Mouse (Mus musculus) kidney, embryonic 15.5 days (tissue): ENCODE measurements around the gene Tnfrsf4. TPM values are rescaled to one million over a fixed set of nuclear protein-coding genes. Genes with fewer than 3 reads are reported as not detected.

Experiments
- ATAC-seq: fragments of 200-750 bp; cut with Nextera tagmentation; replicated peaks from 2 replicates; pipeline ENCODE4 v1.8.0; 2017; ENCODE audit warnings: moderate TSS enrichment; ENCODE audit not compliant: low FRiP score
- H3K27ac ChIP-seq: fragments of 300-500 bp; sonication (generic); 2 replicates; pipeline ENCODE4 v1.5.1; 2015; ENCODE audit warnings: mild to moderate bottlenecking, inconsistent platforms
- H3K27me3 ChIP-seq: fragments of 300-500 bp; sonication (generic); 2 replicates; pipeline ENCODE4 v1.6.1; 2015; ENCODE audit warnings: inconsistent platforms
- H3K36me3 ChIP-seq: fragments of 300-500 bp; sonication (generic); 2 replicates; pipeline ENCODE4 v1.6.1; 2015; ENCODE audit warnings: inconsistent platforms
- H3K4me1 ChIP-seq: fragments of 300-500 bp; sonication (generic); 2 replicates; pipeline ENCODE4 v1.6.1; 2015; ENCODE audit warnings: inconsistent platforms
- H3K4me2 ChIP-seq: fragments of 300-500 bp; sonication (generic); 2 replicates; pipeline ENCODE4 v1.6.1; 2015; ENCODE audit warnings: moderate library complexity, mild to moderate bottlenecking, inconsistent platforms
- H3K4me3 ChIP-seq: fragments of 300-500 bp; sonication (generic); replicated peaks from 2 replicates; pipeline ENCODE4 v1.5.1; 2015; ENCODE audit warnings: mild to moderate bottlenecking, inconsistent platforms
- H3K9ac ChIP-seq: fragments of 300-500 bp; sonication (generic); 2 replicates; pipeline ENCODE4 v1.6.1; 2015; ENCODE audit warnings: mild to moderate bottlenecking, inconsistent platforms
- H3K9me3 ChIP-seq: fragments of 300-500 bp; sonication (generic); replicated peaks from 2 replicates; pipeline ENCODE4 v1.6.1; 2016; ENCODE audit warnings: inconsistent platforms
- WGBS: fragments of 180-500 bp; shearing (Covaris S2); methylation state at CpG from one replicate; pipeline ENCODE4 v1.1.7; 2015; ENCODE audit warnings: mixed read lengths; 5-methylcytosine and 5-hydroxymethylcytosine counted together
- polyA plus RNA-seq: library from polyadenylated mRNA; unstranded; fragments of >200 nt; fragmentation: Nextera tagmentation; extraction: Ambion mirVana; gene quantifications from 2 replicates; pipeline ENCODE4 v1.2.1, GENCODE M21; 2015

The Tnfrsf4 gene
- polyA plus RNA-seq, 1 experiment from 2014 or later, result 0.78 TPM

GRCm38 (mm10) chr4:155992906-155993547 is 20.6 kb upstream of the Tnfrsf4 start:
- H3K27ac ChIP-seq, result peak overlapping the region; percentile 95
- H3K27me3 ChIP-seq, result no peaks in the 10 kb centered on the region
- H3K36me3 ChIP-seq, result peaks cover 34% of the 10 kb centered on the region
- under 1% methylated on average over 70 of the region's 70 CpGs for whole genome bisulfite sequencing
- ATAC-seq, result peak; percentile 88
- no peaks in the 10 kb centered on the region for H3K9me3 ChIP-seq
- H3K4me1 ChIP-seq, result peaks cover 28% of the 10 kb centered on the region
- H3K4me3 ChIP-seq, result peak overlapping the region; percentile 68
- H3K9ac ChIP-seq, result peak overlapping the region; percentile 72
- H3K4me2 ChIP-seq, result peak overlapping the region; percentile 72

GRCm38 (mm10) chr4:155993606-155994005 is 20.0 kb upstream of the Tnfrsf4 start:
- Histone ChIP-seq H3K4me1 (peaks cover 28% of the 10 kb centered on the region), H3K4me3 (peak overlapping the region; percentile 68), H3K36me3 (peaks cover 39% of the 10 kb centered on the region), H3K9me3 (no peaks in the 10 kb centered on the region), H3K9ac (peak overlapping the region; percentile 72), H3K27ac (peak overlapping the region; percentile 95), H3K4me2 (peak overlapping the region; percentile 72), H3K27me3 (no peaks in the 10 kb centered on the region)
- 6% methylated on average over 15 of the region's 15 CpGs for WGBS
- ATAC-seq, result no peak

GRCm38 (mm10) chr4:156004109-156004508 is 9.5 kb upstream of the Tnfrsf4 start:
- H3K27me3 ChIP-seq, result no peaks in the 10 kb centered on the region
- H3K4me2 ChIP-seq, result no peak overlapping the region
- no peak for ATAC-seq
- no peak overlapping the region for H3K4me3 ChIP-seq
- no peak overlapping the region for H3K27ac ChIP-seq
- 95% methylated on average over 3 of the region's 3 CpGs for WGBS
- H3K4me1 ChIP-seq, result no peaks in the 10 kb centered on the region
- no peaks in the 10 kb centered on the region for H3K9me3 ChIP-seq
- no peak overlapping the region for H3K9ac ChIP-seq
- H3K36me3 ChIP-seq, result peaks cover 94% of the 10 kb centered on the region

- no peaks in the 10 kb centered on the region for H3K4me1 ChIP-seq
- ATAC-seq, result no peak
- no peak overlapping the region for H3K4me2 ChIP-seq
- no peaks in the 10 kb centered on the region for H3K27me3 ChIP-seq
- peaks cover 95% of the 10 kb centered on the region for H3K36me3 ChIP-seq
- no peaks in the 10 kb centered on the region for H3K9me3 ChIP-seq
- no peak overlapping the region for H3K4me3 ChIP-seq
- H3K27ac ChIP-seq, result no peak overlapping the region
- H3K9ac ChIP-seq, result no peak overlapping the region
- 95% methylated on average over 4 of the region's 4 CpGs for WGBS
Measured at GRCm38 (mm10) chr4:156008369-156008768, 5.3 kb upstream of the Tnfrsf4 start.

GRCm38 (mm10) chr4:156014436-156014835 is 793 bp downstream of the Tnfrsf4 start:
- Histone ChIP-seq H3K4me2 (no peak overlapping the region), H3K27me3 (no peaks in the 10 kb centered on the region), H3K4me3 (no peak overlapping the region), H3K9me3 (no peaks in the 10 kb centered on the region), H3K4me1 (no peaks in the 10 kb centered on the region), H3K9ac (no peak overlapping the region), H3K36me3 (peaks cover 50% of the 10 kb centered on the region), H3K27ac (no peak overlapping the region)
- ATAC-seq, result no peak
- 96% methylated on average over 2 of the region's 2 CpGs for WGBS

- H3K9ac ChIP-seq, result no peak overlapping the region
- H3K36me3 ChIP-seq, result peaks cover 20% of the 10 kb centered on the region
- H3K4me3 ChIP-seq, result no peak overlapping the region
- WGBS, result 86% methylated on average over 12 of the region's 12 CpGs
- H3K9me3 ChIP-seq, result no peaks in the 10 kb centered on the region
- no peak overlapping the region for H3K4me2 ChIP-seq
- no peak for ATAC-seq
- no peak overlapping the region for H3K27ac ChIP-seq
- H3K27me3 ChIP-seq, result no peaks in the 10 kb centered on the region
- H3K4me1 ChIP-seq, result no peaks in the 10 kb centered on the region
Measured at GRCm38 (mm10) chr4:156019771-156020170, 6.1 kb downstream of the Tnfrsf4 start.

GRCm38 (mm10) chr4:156021381-156021780 is 7.7 kb downstream of the Tnfrsf4 start:
- Histone ChIP-seq H3K27me3 (no peaks in the 10 kb centered on the region), H3K9ac (no peak overlapping the region), H3K4me2 (no peak overlapping the region), H3K9me3 (no peaks in the 10 kb centered on the region), H3K4me1 (peaks cover 7% of the 10 kb centered on the region), H3K27ac (no peak overlapping the region), H3K36me3 (peaks cover 11% of the 10 kb centered on the region), H3K4me3 (no peak overlapping the region)
- ATAC-seq, result no peak
- WGBS, result 74% methylated on average over 3 of the region's 3 CpGs

GRCm38 (mm10) chr4:156021942-156022419 is 8.3 kb downstream of the Tnfrsf4 start:
- 75% methylated on average over 9 of the region's 9 CpGs for WGBS
- Histone ChIP-seq H3K4me2 (no peak overlapping the region), H3K9ac (no peak overlapping the region), H3K36me3 (peaks cover 12% of the 10 kb centered on the region), H3K27me3 (no peaks in the 10 kb centered on the region), H3K4me3 (no peak overlapping the region), H3K27ac (no peak overlapping the region), H3K9me3 (no peaks in the 10 kb centered on the region), H3K4me1 (peaks cover 8% of the 10 kb centered on the region)
- no peak for ATAC-seq

- ATAC-seq, result no peak
- H3K36me3 ChIP-seq, result peaks cover 26% of the 10 kb centered on the region
- H3K9ac ChIP-seq, result no peak overlapping the region
- no peak overlapping the region for H3K4me2 ChIP-seq
- no peaks in the 10 kb centered on the region for H3K27me3 ChIP-seq
- no peak overlapping the region for H3K4me3 ChIP-seq
- WGBS, result 81% methylated on average over 9 of the region's 9 CpGs
- H3K9me3 ChIP-seq, result no peaks in the 10 kb centered on the region
- H3K27ac ChIP-seq, result no peak overlapping the region
- H3K4me1 ChIP-seq, result peaks cover 8% of the 10 kb centered on the region
Measured at GRCm38 (mm10) chr4:156023520-156023919, 9.9 kb downstream of the Tnfrsf4 start.

GRCm38 (mm10) chr4:156024184-156024583 is 10.5 kb downstream of the Tnfrsf4 start:
- Histone ChIP-seq H3K4me2 (no peak overlapping the region), H3K4me1 (peaks cover 8% of the 10 kb centered on the region), H3K27ac (no peak overlapping the region), H3K36me3 (peaks cover 30% of the 10 kb centered on the region), H3K9ac (no peak overlapping the region), H3K4me3 (no peak overlapping the region), H3K27me3 (no peaks in the 10 kb centered on the region), H3K9me3 (no peaks in the 10 kb centered on the region)
- ATAC-seq, result no peak
- WGBS, result 93% methylated on average over 7 of the region's 7 CpGs

GRCm38 (mm10) chr4:156026013-156026412 is 12.4 kb downstream of the Tnfrsf4 start, which contains the start of gene Tnfrsf18:
Gene Tnfrsf18, plus strand, starts transcription at chr4:156026164.
- Histone ChIP-seq H3K4me1 (peaks cover 19% of the 10 kb centered on the region), H3K4me3 (no peak within 1 kb of the TSS), H3K27me3 (no peaks in the 10 kb centered on the region), H3K4me2 (no peak within 1 kb of the TSS), H3K36me3 (peaks cover 29% of the 10 kb centered on the region), H3K9me3 (no peaks in the 10 kb centered on the region), H3K9ac (no peak within 1 kb of the TSS), H3K27ac (0 out of 2 replicates have a peak within 1 kb of the TSS, but pooled peaks have one; percentile 22)
- 41% methylated on average over 4 of the region's 4 CpGs for WGBS
- no peak for ATAC-seq

- no peak for ATAC-seq
- Histone ChIP-seq H3K9me3 (no peaks in the 10 kb centered on the region), H3K36me3 (peaks cover 26% of the 10 kb centered on the region), H3K27ac (no peak overlapping the region), H3K4me2 (no peak overlapping the region), H3K27me3 (no peaks in the 10 kb centered on the region), H3K4me3 (no peak overlapping the region), H3K4me1 (peaks cover 39% of the 10 kb centered on the region), H3K9ac (no peak overlapping the region)
- 89% methylated on average over 7 of the region's 7 CpGs for WGBS
Measured at GRCm38 (mm10) chr4:156028580-156028979, 14.9 kb downstream of the Tnfrsf4 start.
